Mouse (Mus musculus): ENCODE results near the gene Nap1l4. TPM values are rescaled to one million over a fixed set of nuclear protein-coding genes. Genes with fewer than 3 reads are reported as not detected.
"Not testable (repeated sequence)": the region's sequence is repeated elsewhere in the genome, so short reads cannot be mapped to it uniquely, and the experiment has no call there.

The Nap1l4 gene
- 100 to 1,000 TPM; 131 to 132 TPM for total RNA-seq (2021)
- long read RNA-seq, experiment 1, transcript Nap1l4-206 (15 exons, 2,259 nt), result major isoform, 44 of 108 reads
- long read RNA-seq, experiment 1, transcript Nap1l4-201 (16 exons, 2,285 nt), result minor isoform, 36 of 108 reads
- long read RNA-seq, experiment 1, partial matches to known transcripts, result 6 of 108 reads
- long read RNA-seq, experiment 1, other reads (novel, unspliced or antisense), result 21 of 108 reads
- long read RNA-seq, experiment 2, transcript Nap1l4-201 (16 exons, 2,285 nt), result major isoform, 35 of 85 reads
- long read RNA-seq, experiment 2, transcript Nap1l4-206 (15 exons, 2,259 nt), result minor isoform, 33 of 85 reads
- long read RNA-seq, experiment 2, partial matches to known transcripts, result 7 of 85 reads
- long read RNA-seq, experiment 2, other reads (novel, unspliced or antisense), result 10 of 85 reads

GRCm38 (mm10) chr7:143548976-143549457 lies at the start of gene Nap1l4:
Gene Nap1l4 (minus strand): TSS chr7:143549106.
- intact Hi-C loops (cut with DNase I), result no loop called here
- DNase-seq (ENCODE audit: low spot score in 2 of 2), result peak; percentile 100

DNA sequence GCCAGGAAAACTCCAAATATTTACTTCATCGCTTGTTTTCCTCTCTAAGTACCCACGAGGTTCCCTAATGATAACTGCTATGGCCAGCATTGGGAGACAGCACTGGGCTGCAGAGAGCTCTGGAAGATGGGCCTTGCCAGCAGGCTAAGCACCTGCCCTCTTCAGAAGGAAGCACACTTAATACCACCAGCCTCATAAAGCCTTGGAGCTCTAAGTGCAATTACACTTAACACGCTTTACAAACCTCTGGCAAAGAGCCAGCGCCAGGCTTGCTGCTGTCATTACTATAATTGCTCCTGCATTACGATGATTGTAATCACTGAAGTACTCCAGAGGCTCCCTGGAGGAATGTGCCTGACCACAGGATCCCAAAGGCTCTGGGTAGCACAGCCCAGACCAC lies 46.0 kb upstream of the Nap1l4 start:
- no peak for DNase-seq (ENCODE audit: low spot score in 2 of 2)
- intact Hi-C loops (cut with DNase I), result no loop called here

GRCm38 (mm10) chr7:143592255-143592654 lies 43.3 kb upstream of the Nap1l4 start:
- DNase-seq (ENCODE audit: low spot score in 2 of 2), result no peak
- intact Hi-C loops (cut with DNase I), result no loop called here

GRCm38 (mm10) chr7:143588006-143588405 lies 39.1 kb upstream of the Nap1l4 start:
- no peak for DNase-seq (ENCODE audit: low spot score in 2 of 2)
- intact Hi-C loops (cut with DNase I), result no loop called here

DNA sequence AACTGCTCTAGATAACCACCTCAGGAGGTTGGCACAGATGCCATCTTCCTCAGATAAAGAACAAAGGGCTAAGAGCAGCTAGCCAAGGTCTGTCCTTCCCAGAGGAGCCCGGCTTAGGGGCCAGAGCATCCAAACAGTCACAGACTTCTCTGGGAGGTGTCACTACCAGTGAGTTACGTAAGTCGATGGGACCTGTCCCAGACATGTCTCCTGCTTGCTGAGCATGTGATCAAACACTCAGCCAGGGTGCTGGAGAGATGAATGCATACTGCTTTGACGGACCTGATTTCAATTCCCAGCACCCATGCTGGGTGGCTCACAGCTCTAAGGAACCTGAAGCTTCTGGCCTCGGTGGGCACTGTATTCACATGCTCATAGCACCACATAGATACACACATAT lies 38.7 kb upstream of the Nap1l4 start:
- no peak for DNase-seq (ENCODE audit: low spot score in 2 of 2)
- intact Hi-C loops (cut with DNase I), result no loop called here

DNA sequence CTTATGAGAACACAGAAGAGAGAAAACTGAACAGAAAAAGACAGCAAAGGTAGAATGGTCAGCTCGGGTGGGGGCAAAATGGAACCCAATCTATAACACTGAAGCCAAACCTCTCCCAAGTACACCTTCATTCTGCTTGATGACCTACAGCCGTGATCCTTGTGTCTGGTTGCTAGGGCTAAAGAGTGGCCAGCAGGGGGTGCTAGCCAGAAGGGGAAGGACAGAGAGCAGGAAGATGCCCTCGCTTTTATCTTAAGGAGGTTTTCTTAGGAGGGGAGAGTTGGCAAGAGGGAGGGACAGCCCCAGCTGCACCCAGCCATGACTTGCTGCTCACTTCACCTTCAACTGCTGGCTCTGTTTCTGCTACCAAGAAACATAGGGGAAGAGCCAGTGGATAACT lies 35.0 kb upstream of the Nap1l4 start:
- intact Hi-C loops (cut with DNase I), result loop anchor here (5.0 kb wide), 1 partner anchor 113 kb away; no protein-coding TSS in a partner anchor
- peak in 1 of 2 experiments; percentile 52 for DNase-seq (ENCODE audit: low spot score in 2 of 2)

DNA sequence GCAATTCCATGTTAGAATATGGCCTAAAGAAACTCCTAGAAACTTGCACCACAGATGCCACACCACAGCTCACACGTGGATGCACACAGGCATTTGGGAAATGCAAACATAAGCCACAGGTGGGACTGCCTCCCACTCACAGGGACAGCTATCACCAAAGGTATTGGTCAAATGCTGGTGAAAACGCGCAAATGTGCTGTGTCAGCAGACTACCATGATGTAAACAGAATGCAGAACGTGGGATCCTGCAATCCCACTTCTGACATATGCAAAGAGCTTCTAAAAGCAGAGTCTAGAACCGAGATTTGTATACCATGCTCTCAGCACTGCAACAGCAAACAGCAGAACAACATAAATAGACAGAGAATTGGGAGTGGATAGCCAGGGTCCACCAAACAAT lies 34.1 kb upstream of the Nap1l4 start:
- DNase-seq (ENCODE audit: low spot score in 2 of 2), result no peak
- intact Hi-C loops (cut with DNase I), result loop anchor here (5.0 kb wide), 1 partner anchor 114 kb away; no protein-coding TSS in a partner anchor

DNA sequence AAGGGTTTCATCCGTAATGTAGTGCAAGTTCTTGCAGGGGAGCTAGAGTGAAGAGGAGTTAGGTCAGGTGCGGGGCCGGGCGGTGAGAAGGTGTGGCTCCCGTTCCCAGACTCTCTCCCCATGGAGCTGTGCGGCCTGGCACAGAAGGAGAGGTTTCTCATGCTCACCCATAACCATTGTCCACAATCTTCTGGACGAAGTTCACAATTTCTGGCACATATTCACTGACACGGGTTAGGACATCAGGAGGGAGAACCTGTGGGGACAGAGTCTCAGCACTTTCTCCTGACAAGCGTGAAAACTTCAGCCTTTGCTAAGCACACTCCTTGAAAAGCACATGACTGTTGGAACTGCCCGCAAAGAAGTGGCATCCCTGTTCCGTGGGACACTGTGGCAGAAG lies 26.8 kb upstream of the Nap1l4 start:
- intact Hi-C loops (cut with DNase I), result loop anchor here (5.0 kb wide), 1 partner anchor 187 kb away; no protein-coding TSS in a partner anchor
- no peak for DNase-seq (ENCODE audit: low spot score in 2 of 2)

- intact Hi-C loops (cut with DNase I), result no loop called here
- DNase-seq (ENCODE audit: low spot score in 2 of 2), result no peak
Observed at GRCm38 (mm10) chr7:143565648-143566039, 16.7 kb upstream of the Nap1l4 start.

- intact Hi-C loops (cut with DNase I), result no loop called here
- DNase-seq (ENCODE audit: low spot score in 2 of 2), result no peak
Observed at GRCm38 (mm10) chr7:143565015-143565647, 16.2 kb upstream of the Nap1l4 start.

DNA sequence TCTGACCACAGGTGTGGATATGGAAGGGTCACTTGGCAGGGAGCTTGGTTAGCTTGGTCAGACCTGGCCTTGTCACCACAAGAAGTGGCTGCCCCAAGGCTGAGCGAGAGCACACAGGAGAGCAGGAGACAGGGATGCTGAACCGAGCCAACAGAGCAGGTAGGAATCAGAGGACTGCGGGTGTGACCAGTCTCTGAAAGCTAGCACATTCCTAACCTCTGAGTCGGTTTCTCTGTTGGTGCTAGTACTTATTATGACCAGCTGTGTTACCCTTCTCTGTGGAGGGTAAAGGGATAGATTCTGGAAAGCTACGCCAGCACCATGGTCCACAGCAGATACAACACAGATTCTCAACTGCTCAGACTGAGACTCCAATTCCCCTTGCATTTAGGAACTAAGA lies 14.9 kb upstream of the Nap1l4 start:
- no peak for DNase-seq (ENCODE audit: low spot score in 2 of 2)
- intact Hi-C loops (cut with DNase I), result no loop called here

GRCm38 (mm10) chr7:143557616-143558015 lies 8.7 kb upstream of the Nap1l4 start:
- DNase-seq (ENCODE audit: low spot score in 2 of 2), result no peak
- intact Hi-C loops (cut with DNase I), result no loop called here

DNA sequence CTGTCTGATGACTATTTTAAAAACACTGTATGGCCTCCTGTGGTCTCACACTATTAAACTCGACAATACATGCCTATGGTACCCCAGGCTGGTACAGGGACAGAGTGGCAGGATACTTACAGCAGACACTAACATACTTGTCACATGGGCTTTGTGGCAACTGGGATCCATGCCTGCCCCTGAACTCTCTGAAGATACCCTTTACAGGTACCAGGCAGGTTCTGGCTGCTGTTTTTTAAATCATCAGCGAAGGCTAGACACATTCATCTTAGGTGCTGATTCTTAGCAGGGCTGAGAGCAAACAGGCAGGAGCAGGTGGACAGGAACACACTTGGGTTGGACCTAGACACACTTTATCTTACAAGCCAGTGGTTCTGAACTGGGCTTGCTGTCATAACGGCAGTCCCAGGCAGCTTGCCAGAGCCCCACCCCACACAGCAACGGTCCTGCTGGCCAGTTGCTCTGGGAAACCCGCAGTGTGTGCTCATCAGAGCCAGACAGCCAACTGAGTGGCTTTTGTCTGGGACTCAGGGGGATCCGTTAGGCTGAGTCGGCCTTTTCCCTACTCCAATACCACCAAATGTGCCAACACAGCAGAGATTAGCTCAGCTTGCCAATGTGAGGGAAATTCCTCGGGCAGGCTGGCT lies 8.2 kb upstream of the Nap1l4 start:
- DNase-seq (ENCODE audit: low spot score in 2 of 2), result peak; percentile 26 to 45
- intact Hi-C loops (cut with DNase I), result no loop called here

DNA sequence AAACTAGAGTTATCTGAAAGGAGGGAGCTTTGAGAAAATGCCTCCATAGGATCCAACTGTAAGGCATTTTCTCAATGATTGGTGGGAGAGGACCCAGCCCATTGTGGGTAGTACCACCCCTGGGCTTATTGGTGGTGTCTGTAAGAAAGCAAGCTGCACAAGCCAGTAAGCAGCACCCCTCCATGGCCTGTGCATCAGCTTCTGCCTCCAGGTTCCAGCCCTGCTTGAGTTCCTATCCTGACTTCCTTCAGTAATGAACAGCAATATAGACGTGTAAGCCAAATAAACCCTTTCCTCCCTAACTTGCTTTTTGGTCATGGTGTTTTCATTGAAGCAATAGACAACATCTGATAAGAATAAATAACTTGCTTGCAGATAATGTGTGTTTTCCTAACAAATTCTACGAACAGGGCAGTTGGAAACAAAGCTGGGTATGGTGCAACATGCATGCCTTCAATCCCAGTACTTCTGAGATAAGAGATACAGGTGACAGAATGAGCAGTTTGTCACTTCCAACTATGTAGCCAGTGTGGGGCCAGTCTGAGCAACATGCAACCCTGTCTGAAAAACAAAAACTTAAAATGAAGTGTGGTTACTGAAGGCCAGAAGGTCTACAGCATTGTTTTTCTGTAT lies 798 bp upstream of the Nap1l4 start:
- no peak for DNase-seq (ENCODE audit: low spot score in 2 of 2)
- intact Hi-C loops (cut with DNase I), result no loop called here

DNA sequence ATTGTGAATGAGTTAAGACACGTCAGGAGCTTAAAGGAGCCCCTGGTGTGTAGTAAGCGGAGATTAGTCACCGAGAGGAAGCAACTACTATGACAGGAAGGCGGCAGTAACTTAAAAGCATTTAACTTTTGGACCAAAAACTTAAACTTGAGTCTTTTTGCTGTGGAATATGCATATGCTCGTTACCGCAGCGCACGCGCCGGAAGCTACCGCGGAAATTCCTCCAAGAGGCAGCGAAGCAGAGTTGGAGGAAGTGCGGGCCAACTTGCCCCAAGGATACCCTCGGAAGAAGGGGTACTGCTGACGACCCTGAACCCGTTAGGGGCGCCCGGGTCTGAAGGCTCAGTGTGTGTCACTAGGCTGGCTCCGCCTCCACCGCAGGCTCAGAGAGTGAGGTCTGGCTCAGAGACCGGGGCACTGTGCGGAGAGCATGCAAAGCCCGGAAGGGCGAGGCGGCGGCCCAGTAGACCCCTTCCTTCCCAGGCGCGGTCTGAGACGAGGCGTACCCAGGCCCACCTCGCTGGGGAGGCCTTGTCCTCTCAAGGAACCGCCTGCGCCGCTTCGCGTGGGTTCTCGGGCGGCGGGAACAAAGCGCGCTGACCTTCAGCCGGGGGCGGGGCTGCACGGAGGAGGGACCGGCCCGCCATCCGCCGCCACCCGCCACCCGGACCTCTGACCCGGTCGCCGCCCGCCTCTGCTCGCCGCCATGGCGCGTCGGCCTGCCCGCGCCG lies 510 bp downstream of the Nap1l4 start:
- DNase-seq (ENCODE audit: low spot score in 2 of 2), result peak in 1 of 2 experiments; percentile 13

DNA sequence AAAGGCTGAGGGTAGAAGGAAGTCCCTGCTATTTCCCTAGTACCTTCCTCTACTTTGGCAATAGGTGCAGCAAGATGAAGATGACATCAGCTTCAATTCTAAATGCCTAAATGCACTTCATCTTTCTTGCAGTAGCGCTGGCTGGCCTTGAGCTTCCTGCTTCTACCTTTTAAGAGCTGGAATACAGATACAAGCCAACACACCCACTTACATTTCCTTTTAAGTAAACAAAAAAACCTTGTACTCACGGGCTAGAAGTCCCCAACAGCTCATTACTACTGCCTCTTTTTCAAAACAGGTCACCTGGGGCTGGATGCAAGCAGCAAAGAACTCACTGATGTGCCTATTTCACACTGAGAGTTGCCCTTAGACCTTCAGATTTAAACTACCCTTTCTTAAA lies 2.4 kb downstream of the Nap1l4 start:
- intact Hi-C loops (cut with DNase I), result no loop called here

More for the DNA sequence above, 510 bp downstream of the Nap1l4 start:
- intact Hi-C loops (cut with DNase I), result no loop called here

DNA sequence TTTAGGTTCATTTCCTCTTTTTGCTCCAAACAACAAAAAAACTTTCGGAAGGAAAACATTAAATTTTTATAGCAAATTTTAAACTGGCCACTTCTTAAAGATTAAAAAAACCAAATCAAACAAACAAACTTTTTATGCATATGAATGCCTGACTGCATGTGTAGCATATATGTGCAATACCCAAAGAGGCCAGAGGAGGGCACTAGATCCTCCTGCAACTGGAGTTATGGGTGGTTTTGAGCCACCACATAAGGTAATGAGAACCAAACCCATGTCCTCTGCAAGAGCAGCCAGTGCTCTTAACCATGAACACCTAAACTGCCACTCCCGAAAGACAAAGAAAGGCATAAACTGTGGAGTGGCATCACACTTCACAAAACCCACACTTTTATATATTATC lies 4.5 kb downstream of the Nap1l4 start:
- peak in 1 of 2 experiments; percentile 27 for DNase-seq (ENCODE audit: low spot score in 2 of 2)
- intact Hi-C loops (cut with DNase I), result no loop called here

More for the DNA sequence above, 2.4 kb downstream of the Nap1l4 start:
- no peak for DNase-seq (ENCODE audit: low spot score in 2 of 2)

GRCm38 (mm10) chr7:143538671-143539070 lies 10.2 kb downstream of the Nap1l4 start:
- no peak for DNase-seq (ENCODE audit: low spot score in 2 of 2)
- intact Hi-C loops (cut with DNase I), result no loop called here

DNA sequence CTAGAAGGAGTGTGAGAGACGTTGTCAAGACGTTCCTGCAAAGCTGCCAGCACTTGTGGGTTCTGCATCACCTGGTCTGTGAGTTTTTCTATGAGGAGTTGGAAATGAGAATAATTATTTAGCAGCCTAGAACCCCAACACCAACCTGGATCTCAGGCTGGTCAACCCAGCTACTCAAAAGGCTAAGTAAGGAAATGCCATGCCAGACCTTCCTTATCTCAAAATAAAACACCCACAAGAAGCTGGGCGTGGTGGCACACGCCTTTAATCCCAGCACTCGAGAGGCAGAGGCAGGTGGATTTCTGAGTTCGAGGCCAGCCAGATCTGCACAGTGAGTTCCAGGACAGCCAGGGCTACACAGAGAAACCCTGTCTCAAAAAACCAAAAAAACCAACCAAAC lies 10.7 kb downstream of the Nap1l4 start:
- DNase-seq (ENCODE audit: low spot score in 2 of 2); intact Hi-C loops (cut with DNase I): not testable (repeated sequence)
